Mouse (Mus musculus) gastrocnemius, postnatal 14 days (tissue): ENCODE measurements at regions not wholly inside any gene's neighbourhood (a gene's known extent, or its start where the extent isn't known, plus 50 kb on each side); places are given as distances from the start of the nearest gene placed in this dataset.

Source experiments
- DNase-seq: peaks from one replicate; pipeline ENCODE4 v3.0.0; 2021; ENCODE audit warnings: mixed read lengths
- intact Hi-C: fragments of 180-260 bp; cut with DNase I; formaldehyde crosslinking; loops from one replicate; pipeline ENCODE4 v1.15.1; 2025; ENCODE audit warnings: low total_unique reads

GRCm38 (mm10) chr5:51792950-51793349, 225.4 kb upstream of the Ppargc1a start:
- intact Hi-C loops = no loop called here
- no peak for DNase-seq

- intact Hi-C loops = no loop called here
- DNase-seq = no peak
These were observed 221.2 kb upstream of the Ppargc1a start for GRCm38 (mm10) chr5:51788768-51789167.

GRCm38 (mm10) chr5:51783523-51783922, 216.0 kb upstream of the Ppargc1a start:
- intact Hi-C loops = no loop called here
- DNase-seq = no peak

GRCm38 (mm10) chr5:51783099-51783498, 215.6 kb upstream of the Ppargc1a start:
- intact Hi-C loops = no loop called here
- no peak for DNase-seq

GRCm38 (mm10) chr5:51775502-51776145, 208.1 kb upstream of the Ppargc1a start:
- intact Hi-C loops = no loop called here
- DNase-seq = no peak

GRCm38 (mm10) chr5:51771655-51772054, 204.1 kb upstream of the Ppargc1a start:
- intact Hi-C loops = no loop called here

GRCm38 (mm10) chr5:51766111-51766510, 198.6 kb upstream of the Ppargc1a start:
- intact Hi-C loops = no loop called here
- no peak for DNase-seq

More at GRCm38 (mm10) chr5:51771655-51772054, 204.1 kb upstream of the Ppargc1a start:
- no peak for DNase-seq

- intact Hi-C loops = no loop called here
- no peak for DNase-seq
These were observed 196.9 kb upstream of the Ppargc1a start for GRCm38 (mm10) chr5:51764416-51764815.

GRCm38 (mm10) chr5:51763599-51763998, 196.1 kb upstream of the Ppargc1a start:
- intact Hi-C loops = no loop called here
- DNase-seq = no peak

GRCm38 (mm10) chr5:51762352-51762751, 194.8 kb upstream of the Ppargc1a start:
- intact Hi-C loops = no loop called here
- no peak for DNase-seq

- DNase-seq = no peak
- intact Hi-C loops = no loop called here
These were observed 190.8 kb upstream of the Ppargc1a start for GRCm38 (mm10) chr5:51758289-51758688.

- DNase-seq = no peak
- intact Hi-C loops = no loop called here
These were observed 190.3 kb upstream of the Ppargc1a start for GRCm38 (mm10) chr5:51757864-51758263.

- DNase-seq = no peak
- intact Hi-C loops = no loop called here
These were observed 184.5 kb upstream of the Ppargc1a start for GRCm38 (mm10) chr5:51752024-51752423.

GRCm38 (mm10) chr5:51750456-51750855, 182.9 kb upstream of the Ppargc1a start:
- intact Hi-C loops = no loop called here
- DNase-seq = no peak

- intact Hi-C loops = loop anchor here (10.0 kb wide), 1 partner anchor 324 kb away; no protein-coding TSS in a partner anchor
- DNase-seq = no peak
These were observed 173.4 kb upstream of the Ppargc1a start for GRCm38 (mm10) chr5:51740893-51741292.

GRCm38 (mm10) chr5:51730241-51730640, 162.7 kb upstream of the Ppargc1a start:
- no peak for DNase-seq
- intact Hi-C loops = no loop called here

GRCm38 (mm10) chr5:51729771-51730170, 162.2 kb upstream of the Ppargc1a start:
- DNase-seq = no peak
- intact Hi-C loops = no loop called here

GRCm38 (mm10) chr5:51726762-51727161, 159.2 kb upstream of the Ppargc1a start:
- intact Hi-C loops = no loop called here
- no peak for DNase-seq

- intact Hi-C loops = no loop called here
- DNase-seq = no peak
These were observed 151.4 kb upstream of the Ppargc1a start for GRCm38 (mm10) chr5:51718911-51719310.

- DNase-seq = no peak
- intact Hi-C loops = no loop called here
These were observed 150.9 kb upstream of the Ppargc1a start for GRCm38 (mm10) chr5:51718451-51718850.

GRCm38 (mm10) chr5:51711860-51712560, 144.5 kb upstream of the Ppargc1a start:
- intact Hi-C loops = no loop called here
- no peak for DNase-seq
